Mouse (Mus musculus): Measurements from ENCODE around the gene Tmem43.

DNA sequence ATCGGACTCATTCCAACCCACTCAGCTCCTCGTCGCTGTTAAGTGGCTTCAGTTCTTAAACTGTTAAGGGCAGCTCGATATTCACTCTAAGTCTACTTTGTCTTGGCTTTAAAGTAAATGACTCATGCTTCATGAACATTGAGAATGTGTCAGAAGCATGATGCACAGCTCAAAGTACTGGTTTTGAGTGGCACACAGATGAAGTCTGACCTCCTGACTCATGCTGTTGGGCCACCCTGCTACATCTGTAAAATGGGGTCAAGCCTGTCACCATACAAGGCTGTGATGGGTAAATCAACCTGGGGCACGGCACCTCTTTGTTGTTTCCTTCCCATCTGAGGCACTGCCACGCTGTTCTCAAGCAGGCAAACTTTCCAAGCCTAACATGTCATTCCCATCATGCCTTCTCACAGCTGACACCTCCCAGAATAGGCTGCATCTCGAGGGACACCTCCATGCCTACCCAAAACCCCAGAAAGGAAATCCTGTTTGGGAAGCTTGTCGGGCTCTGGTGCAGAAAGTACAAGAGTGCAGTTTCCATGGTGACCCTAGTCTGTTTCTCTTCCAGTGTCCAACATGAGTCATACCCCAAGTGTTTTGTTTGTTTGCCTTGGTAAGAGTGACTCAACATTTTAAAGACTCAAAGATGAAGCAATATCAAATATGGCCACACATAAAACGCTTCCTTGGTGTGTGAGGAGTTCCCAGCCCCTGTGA, 15.2 kb downstream of the Tmem43 start:
- TF ChIP-seq POLR2A (IDR thresholded peaks at IDR 0.05; ENCODE audit: extremely low read depth, insufficient read depth, low read length) (no peak), CTCF (IDR thresholded peaks at IDR 0.05; ENCODE audit: low read depth, low read length) (no peak)
